Mouse (Mus musculus): ENCODE data around the gene Cwc25. TPM values are rescaled to one million over a fixed set of nuclear protein-coding genes. Genes with fewer than 3 reads are reported as not detected.
"Not testable (repeated sequence)": the region's sequence is repeated elsewhere in the genome, so short reads cannot be mapped to it uniquely, and the experiment has no call there.

The Cwc25 gene
- total RNA-seq, 1 experiment from 2014 or later, result 23.3 TPM

DNA sequence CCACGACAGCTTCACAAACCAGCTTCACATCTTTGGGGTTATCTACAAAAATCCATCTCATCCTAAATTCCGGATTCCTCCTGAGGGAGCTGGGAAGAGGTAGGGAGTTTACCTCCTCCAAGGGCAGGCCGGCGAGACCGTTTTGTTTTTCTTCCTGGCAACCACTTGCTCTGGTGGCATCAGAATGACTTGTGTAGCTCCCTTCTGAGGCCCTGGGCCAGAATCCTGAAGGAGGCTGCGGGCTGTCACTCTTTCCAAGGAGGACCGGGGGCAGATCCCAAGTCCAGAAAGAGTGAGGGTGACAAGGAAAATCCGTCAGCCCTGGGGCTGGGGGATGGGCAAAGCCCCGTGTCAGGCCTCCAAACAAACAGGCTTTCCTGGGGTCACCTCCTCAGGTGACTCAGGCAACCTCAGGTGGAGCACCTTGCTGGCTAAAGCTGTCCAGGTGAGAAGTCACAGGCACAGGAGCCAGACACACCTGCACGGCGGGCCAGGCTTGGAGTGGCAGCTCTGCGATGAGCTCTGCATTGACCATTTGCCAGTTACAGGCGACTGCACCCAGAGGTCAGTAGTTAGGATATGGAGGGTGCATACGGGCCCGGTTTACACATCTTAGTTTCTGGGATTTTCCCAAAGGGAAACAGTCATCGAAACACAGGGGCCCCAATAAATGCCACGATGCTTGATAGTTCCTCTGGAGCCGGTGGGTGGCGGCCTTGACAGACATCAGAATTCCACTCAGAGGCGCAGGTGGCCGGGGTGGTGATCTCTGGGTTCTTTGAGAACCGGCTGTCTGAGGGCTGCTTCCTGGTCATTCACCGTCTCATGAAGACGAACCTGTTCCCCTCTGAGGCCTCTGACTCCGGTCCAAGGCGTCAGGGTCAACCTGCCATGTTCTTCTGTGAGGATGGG, 48.7 kb downstream of the Cwc25 start:
- ATAC-seq (replicated peaks in 1 of 2; ENCODE audit: insufficient read depth in 1 of 2, low FRiP score in 2 of 2, low TSS enrichment in 1 of 2, low read depth in 1 of 2, poor library complexity in 2 of 2, severe bottlenecking in 2 of 2), result no peak

DNA sequence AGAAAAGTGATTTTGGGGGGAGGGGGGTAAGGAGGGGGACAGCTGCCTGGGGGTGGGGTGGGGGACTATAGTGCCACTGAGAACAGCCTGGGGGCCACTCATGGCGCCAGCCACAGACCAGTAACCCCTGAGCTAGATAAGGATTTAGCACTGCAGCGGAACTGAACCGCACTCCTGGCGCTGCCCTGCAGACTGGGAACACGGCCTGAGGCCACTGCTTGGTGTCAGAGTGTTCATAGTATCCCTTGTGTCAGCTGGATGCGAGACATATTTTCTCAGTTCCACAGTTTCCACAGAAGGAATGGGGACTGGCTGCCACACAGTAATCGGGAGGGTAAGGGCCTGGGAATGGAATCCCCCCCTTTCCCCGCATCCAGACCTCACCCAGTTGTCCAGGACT, 50.3 kb downstream of the Cwc25 start:
- no peak for ATAC-seq (replicated peaks in 1 of 2; ENCODE audit: insufficient read depth in 1 of 2, low FRiP score in 2 of 2, low TSS enrichment in 1 of 2, low read depth in 1 of 2, poor library complexity in 2 of 2, severe bottlenecking in 2 of 2)

DNA sequence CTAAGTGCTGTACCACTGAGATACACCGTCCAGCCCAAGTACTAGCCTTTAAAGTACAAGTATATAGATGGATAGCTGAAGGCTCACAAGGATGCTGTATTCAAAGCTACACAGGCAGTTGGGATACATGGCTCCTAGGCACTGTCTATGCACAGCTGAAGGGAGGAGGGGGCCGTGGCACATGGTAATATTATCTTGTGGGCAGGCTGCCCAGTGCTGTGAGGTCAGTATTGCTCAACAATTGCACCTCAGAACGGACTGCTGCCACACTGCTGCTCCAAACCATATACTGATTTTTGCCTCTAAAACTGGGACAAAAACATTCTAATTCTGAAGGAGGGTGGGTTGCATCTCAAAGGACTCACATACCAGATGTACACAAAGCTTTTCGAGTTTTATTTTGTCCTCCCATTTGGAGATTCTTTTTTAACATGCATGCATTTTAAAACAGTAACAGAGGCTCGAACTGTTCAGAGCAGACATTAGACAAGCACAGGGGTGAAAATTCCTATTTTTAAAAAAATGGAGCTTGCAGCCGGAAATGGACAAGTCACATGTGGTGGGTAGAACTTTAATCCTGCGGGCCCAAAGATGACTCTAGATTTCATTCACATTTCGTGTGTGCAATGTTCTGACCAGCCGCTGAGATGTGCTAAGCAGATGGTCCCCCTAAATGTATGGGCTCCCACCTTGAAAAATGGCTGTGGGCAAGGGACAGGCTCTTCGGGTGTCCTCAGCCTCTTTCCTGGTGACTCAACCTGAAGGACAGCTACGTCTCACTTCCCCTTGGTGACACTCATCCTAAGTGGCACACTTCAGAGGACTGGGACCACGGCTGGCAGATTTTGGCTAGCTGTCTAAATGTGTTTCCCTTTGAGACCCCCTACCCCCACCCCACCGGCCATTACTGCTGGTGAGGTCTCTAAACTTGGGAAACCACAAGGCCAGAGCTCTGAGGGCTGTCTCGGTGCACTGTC, 51.3 kb downstream of the Cwc25 start:
- ATAC-seq (replicated peaks in 1 of 2; ENCODE audit: insufficient read depth in 1 of 2, low FRiP score in 2 of 2, low TSS enrichment in 1 of 2, low read depth in 1 of 2, poor library complexity in 2 of 2, severe bottlenecking in 2 of 2), result no peak

DNA sequence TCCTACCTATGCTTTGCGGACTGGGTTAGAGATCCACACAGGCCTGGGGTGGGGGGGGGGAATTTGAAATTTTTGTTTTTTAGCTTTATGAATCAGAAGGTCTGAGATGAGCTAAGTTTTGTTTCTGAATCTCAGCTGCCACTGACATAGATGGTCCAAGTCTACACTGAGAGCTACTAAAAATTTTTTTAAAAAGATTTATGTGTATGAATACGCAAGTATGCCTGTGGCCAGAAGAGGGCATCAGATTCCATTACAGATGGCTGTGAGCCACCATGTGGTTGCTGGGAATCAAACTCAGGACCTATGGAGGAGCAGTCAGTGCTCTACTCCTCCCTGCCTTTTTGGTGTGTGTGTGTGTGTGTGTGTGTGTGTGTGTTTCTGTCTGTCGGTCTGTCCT, 52.0 kb downstream of the Cwc25 start:
- no peak for ATAC-seq (replicated peaks in 1 of 2; ENCODE audit: insufficient read depth in 1 of 2, low FRiP score in 2 of 2, low TSS enrichment in 1 of 2, low read depth in 1 of 2, poor library complexity in 2 of 2, severe bottlenecking in 2 of 2)

DNA sequence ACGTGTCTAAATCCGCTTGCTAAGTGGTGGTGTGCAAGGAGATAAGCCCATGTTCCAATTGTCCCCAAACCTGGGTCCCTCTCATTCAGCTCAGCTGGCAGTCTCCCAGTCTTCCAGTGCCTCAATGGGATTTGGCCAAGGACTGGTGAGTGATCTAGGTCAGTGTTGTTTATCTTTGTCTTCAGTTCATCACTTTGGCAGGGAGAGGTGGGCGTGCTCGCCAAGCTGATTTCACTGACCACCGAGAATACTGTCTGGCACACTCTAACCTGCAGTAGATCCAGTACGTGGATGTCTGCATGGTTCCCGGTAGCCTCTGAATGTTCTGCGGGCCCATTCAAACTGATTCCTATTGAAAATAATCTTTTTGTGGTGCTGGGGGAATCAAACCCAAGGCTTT, 52.5 kb downstream of the Cwc25 start:
- no peak for ATAC-seq (replicated peaks in 1 of 2; ENCODE audit: insufficient read depth in 1 of 2, low FRiP score in 2 of 2, low TSS enrichment in 1 of 2, low read depth in 1 of 2, poor library complexity in 2 of 2, severe bottlenecking in 2 of 2)

DNA sequence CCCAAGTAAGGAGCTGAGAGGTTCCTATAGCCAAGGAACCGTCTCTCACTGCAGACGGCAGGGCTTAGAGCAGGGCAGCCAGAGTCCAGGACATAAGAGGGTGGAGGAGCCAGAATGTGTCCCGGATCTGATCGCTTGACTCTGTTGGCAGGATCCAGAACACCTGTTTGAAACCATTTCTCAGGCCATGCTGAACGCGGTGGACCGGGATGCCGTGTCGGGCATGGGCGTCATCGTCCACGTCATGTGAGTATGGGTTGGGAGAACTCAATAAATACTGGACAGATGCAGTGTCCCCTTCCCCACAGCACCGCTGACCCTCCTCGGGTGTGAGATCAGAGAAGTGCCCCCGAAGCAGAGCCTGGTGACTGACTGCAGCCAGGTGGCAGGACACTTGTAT, 54.1 kb downstream of the Cwc25 start:
- no peak for ATAC-seq (replicated peaks in 1 of 2; ENCODE audit: insufficient read depth in 1 of 2, low FRiP score in 2 of 2, low TSS enrichment in 1 of 2, low read depth in 1 of 2, poor library complexity in 2 of 2, severe bottlenecking in 2 of 2)

DNA sequence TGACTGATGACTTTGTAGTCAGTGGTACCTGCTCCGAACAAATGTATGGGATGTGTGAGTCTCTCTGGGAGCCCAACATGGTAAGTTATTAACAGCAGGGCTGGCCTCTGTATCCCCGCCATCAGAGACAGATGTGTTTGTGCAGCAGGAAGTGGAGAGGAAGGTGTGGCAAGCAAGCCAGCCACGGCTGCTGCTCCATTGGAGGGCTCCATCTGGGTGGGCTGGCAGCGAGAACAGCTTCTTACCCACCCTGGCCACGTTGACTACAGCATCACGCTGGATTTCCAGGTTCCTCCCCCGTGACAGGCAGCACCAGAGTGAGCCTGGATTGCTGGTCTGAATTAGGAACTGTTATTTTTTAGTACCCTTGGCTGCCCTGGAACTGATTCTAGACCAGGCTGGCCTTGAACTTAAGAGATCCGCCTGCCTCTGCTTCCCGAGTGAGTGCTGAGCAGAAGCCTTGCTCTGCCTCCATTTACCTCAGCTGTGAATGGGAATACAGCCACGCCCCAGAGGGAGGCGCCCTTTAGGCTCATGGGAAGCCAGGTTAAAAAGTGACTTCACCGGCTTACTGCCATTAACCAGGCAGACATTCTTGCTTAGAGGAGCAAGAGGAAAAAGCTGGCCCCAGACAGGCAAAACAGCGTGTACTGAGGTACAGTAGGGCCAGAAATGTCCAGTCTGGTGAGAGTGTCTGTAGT, 55.0 kb downstream of the Cwc25 start:
- peak; percentile 63 to 83; a peak in 3 of 4 replicates for ATAC-seq (replicated peaks in 1 of 2; ENCODE audit: insufficient read depth in 1 of 2, low FRiP score in 2 of 2, low TSS enrichment in 1 of 2, low read depth in 1 of 2, poor library complexity in 2 of 2, severe bottlenecking in 2 of 2)

DNA sequence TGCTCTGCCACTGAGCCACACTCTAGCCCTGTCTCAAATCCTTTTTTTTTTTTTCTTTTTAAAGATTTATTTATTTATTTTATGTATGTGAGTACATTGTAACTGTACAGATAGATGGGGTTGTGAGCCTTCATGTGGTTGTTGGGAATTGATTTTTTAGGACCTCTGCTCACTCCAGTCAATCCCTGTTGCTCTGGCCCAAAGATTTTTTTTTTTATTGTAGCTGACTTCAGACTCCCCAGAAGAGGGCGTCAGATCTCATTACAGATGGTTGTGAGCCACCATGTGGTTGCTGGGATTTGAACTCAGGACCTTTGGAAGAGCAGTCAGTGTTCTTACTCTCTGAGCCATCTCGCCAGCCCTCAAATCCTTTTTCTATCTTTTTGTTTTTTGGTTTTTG, 56.3 kb downstream of the Cwc25 start:
- ATAC-seq (replicated peaks in 1 of 2; ENCODE audit: insufficient read depth in 1 of 2, low FRiP score in 2 of 2, low TSS enrichment in 1 of 2, low read depth in 1 of 2, poor library complexity in 2 of 2, severe bottlenecking in 2 of 2), result not testable (repeated sequence)

DNA sequence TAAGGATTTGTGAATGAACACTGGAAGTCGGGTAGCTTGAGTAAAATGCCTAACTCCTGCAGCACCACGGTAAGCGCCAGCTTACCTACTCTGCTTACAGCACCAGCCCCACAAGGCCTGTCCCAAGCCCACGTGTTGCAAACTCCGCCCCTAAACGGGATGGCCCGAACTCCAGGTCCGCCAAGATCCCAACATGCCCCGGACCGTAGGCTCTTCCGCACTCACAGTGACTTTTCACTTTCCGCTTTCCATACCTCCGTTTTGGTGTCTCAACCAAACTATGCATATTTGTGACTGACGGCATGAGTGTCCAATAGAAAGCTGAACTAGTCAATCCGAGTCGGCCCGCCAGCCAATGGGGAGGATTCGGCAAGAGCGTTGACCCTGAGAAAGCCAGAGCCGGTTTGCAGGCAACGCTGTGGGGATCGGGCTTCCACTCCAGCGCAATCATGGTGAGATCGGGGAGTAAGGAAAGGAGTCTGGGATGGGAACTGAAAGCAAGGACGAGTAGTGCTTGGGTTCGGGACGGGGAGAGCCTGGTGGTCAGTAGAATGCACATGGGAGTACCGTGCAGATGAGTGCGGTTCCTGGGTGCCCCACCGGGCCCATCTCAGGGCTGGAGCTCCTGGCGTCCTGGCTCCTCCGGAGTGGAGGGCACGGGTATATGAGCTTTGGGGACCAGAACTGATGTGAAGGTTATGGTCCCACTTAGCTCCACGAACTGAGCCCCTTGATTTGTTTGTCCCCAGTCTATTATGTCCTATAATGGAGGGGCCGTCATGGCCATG, 63.1 kb downstream of the Cwc25 start, which contains the start of gene Psmb3:
TSS of gene Psmb3 (plus strand) at position 361 of the 788 bp plus-strand sequence.
- peak; percentile 88 to 90 for ATAC-seq (replicated peaks in 1 of 2; ENCODE audit: insufficient read depth in 1 of 2, low FRiP score in 2 of 2, low TSS enrichment in 1 of 2, low read depth in 1 of 2, poor library complexity in 2 of 2, severe bottlenecking in 2 of 2)

DNA sequence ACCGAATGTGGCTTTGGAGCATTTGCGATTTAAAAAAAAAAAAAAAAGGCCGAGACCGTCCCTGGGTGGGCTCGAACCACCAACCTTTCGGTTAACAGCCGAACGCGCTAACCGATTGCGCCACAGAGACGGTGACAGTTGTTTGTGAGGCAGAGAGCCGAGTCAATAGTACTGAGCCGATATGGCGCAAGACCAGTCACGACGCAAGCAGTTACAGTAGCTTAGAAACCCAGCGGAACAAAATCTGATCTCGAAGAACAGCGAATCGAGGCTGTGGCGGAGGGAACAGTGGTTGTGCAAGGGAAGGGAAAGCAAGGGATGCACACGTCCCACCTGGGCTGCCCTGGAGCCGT, 64.0 kb downstream of the Cwc25 start:
- ATAC-seq (replicated peaks in 1 of 2; ENCODE audit: insufficient read depth in 1 of 2, low FRiP score in 2 of 2, low TSS enrichment in 1 of 2, low read depth in 1 of 2, poor library complexity in 2 of 2, severe bottlenecking in 2 of 2), result peak; percentile 25 to 38; a peak in 2 of 4 replicates

DNA sequence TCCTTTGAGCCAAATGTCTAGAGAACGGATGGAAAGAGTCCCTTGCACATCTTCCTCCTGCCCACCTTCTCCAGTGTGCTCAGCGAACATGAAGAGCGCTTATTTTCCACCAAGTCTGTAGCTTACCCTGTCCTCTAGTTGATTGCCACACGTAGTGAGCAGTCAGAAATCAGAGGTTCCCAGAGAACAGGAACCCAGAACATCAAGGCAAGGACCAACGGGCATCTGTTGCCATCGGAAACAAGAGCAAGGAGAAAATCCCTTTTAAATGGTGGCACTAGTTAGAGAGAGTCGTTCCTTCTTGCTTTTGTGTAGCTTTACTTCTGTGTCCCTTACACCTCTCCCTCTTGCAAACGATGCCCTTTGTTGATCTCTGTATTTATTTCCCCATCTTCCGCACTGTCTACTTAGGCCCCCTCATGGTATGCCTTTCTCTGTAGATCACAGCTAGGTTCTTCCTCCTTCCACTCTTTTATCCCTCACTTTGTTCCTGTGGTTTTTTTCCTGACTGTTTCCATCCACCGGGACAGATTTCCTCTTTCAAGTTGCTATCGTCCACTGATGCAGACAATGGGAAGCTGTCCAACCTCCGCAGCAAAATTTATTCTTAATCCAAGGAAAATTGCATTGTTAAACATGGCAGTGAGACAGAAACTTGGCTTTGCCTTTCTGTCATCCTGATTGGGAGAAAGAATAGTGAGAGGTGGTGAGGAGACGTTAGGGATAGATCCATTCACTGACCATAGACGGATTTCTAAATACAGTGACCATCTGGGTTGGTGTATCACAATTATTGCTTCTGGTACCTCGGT, 64.6 kb downstream of the Cwc25 start:
- ATAC-seq (replicated peaks in 1 of 2; ENCODE audit: insufficient read depth in 1 of 2, low FRiP score in 2 of 2, low TSS enrichment in 1 of 2, low read depth in 1 of 2, poor library complexity in 2 of 2, severe bottlenecking in 2 of 2), result no peak

DNA sequence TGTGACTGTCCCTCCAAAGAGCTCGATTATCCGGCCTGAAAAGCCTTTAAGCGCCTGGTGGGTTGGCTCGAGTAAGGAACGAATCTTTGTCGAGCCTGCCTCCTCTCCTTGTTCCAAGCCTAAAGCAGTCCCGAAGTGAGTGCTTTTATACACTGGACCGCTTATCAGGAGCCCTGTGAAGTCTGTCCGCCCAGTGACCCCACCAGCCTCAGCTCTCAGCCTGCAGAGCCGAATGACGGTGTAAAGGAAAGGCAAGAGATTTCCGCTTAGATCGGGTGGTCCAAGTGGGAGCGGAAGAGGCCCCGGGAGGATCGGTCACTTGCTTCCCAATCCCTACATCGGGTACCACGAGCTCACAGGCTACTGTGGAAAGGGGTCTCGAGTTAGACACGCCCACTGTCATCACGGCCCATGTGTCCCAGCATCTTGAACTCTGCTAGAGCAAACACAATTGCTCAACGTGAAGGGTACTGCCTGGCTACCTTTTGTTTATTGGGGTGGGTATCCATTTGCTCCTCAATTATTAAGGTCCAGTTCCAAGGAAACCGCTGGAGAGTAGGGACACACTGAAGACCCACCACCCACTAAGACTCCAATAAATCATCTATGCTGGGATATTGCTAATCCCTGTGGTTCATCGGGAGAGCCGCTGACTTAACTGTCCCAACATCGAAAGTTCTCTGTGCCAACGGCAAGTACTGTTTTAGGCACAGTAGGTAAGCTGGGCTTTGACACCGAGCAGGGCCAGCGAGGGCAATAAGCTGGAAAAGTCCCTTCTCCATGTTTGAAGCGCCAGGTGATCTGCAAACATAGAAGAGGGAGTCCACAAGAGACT, 65.4 kb downstream of the Cwc25 start:
- no peak for ATAC-seq (replicated peaks in 1 of 2; ENCODE audit: insufficient read depth in 1 of 2, low FRiP score in 2 of 2, low TSS enrichment in 1 of 2, low read depth in 1 of 2, poor library complexity in 2 of 2, severe bottlenecking in 2 of 2)

DNA sequence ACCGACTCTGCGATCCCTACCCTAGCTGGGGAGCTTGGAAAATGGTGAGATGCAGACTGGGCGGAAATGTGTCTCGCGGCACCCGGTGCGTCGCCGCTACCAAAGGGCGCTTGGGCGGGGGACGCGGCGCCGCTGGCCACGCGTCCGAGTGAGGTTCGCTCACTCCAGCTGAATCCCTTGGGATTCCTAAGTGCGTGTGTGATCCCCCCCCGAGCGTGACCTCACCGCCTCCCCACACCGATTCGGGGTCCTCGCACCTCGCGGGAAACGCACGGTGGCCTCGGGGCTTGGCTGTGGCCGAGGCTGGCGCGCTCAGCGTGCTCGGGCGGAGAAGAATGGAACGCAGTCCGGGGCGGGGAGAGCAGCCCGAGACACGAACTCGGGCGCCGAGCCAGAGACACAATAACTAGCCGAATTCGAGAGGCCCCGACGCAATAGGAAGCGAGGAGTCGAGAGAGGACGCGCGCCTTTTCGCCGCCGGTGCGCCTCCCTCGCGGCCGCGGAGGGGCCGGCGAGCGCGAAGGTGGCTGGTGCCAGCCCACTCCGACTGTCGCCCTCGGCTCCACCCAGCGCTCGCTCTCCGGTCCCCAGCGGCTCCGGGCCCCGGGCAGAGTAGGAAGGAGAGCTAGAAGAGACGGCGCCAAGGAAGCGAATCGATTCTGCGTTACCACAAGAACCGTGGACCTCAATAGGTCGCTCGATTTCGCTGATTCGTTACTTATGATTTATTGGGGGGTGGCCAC, 66.2 kb downstream of the Cwc25 start, which contains the start of gene Pcgf2:
TSS of gene Pcgf2 (minus strand) at position 495 of the 743 bp plus-strand sequence.
- ATAC-seq (replicated peaks in 1 of 2; ENCODE audit: insufficient read depth in 1 of 2, low FRiP score in 2 of 2, low TSS enrichment in 1 of 2, low read depth in 1 of 2, poor library complexity in 2 of 2, severe bottlenecking in 2 of 2), result no peak

DNA sequence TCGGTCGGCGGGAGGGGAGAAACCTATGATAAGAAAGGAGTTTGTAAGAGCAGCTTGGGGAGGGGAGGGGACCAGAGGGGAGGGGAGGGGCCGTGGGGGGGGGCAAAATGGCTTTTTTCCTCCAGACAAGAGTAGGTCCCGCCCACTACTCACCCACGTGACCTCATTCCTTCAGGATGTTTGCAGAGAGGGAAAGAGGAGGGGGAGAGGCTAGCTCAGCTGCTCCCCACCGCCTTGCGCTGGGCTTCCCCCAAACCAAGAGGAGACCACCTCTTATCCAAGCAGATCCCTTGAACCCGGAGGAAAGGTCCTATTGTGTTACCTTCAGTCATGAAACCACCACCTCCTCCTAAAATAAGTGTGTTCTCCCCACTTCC, 66.7 kb downstream of the Cwc25 start:
- ATAC-seq (replicated peaks in 1 of 2; ENCODE audit: insufficient read depth in 1 of 2, low FRiP score in 2 of 2, low TSS enrichment in 1 of 2, low read depth in 1 of 2, poor library complexity in 2 of 2, severe bottlenecking in 2 of 2), result no peak

Data from hematopoietic stem cell, adult 5-6 weeks (primary cell).